Mouse (Mus musculus) MEL (cell line): ENCODE results near the gene Slc26a10. TPM values are rescaled to one million over a fixed set of nuclear protein-coding genes. Genes with fewer than 3 reads are reported as not detected.

ENCODE experiments used
- DNase-seq: peaks from one replicate; pipeline ENCODE4 v3.0.0; 2011; ENCODE audit warnings: low read depth, low spot score
- H3K27ac ChIP-seq: 2 replicates; pipeline ENCODE4 v1.5.1; 2012; ENCODE audit warnings: low read depth, mild to moderate bottlenecking, control low read depth, low read length, moderate library complexity; ENCODE audit not compliant: control insufficient read depth
- H3K27me3 ChIP-seq, 2 experiments: fragments of 150-350 bp in 1 of 2; sonication (generic) in 1 of 2; 2 replicates each; pipeline ENCODE4 v1.6.1; 2012; ENCODE audit warnings: low read length in 2 of 2, mild to moderate bottlenecking in 2 of 2, improper control_type of control experiment in 1 of 2, moderate library complexity in 1 of 2; ENCODE audit not compliant: insufficient read depth in 2 of 2, control insufficient read depth in 1 of 2
- H3K36me3 ChIP-seq, 2 experiments: 2 replicates each; pipeline ENCODE4 v1.6.1; 2012 to 2014; ENCODE audit warnings: low read length in 2 of 2, improper control_type of control experiment in 1 of 2, inconsistent platforms in 1 of 2, mild to moderate bottlenecking in 1 of 2; ENCODE audit not compliant: insufficient read depth in 2 of 2, control insufficient read depth in 1 of 2
- H3K4me1 ChIP-seq, 2 experiments: fragments of 150-350 bp in 1 of 2; sonication (generic) in 1 of 2; 2 replicates each; pipeline ENCODE4 v1.6.1; 2012; ENCODE audit warnings: low read length in 2 of 2, improper control_type of control experiment in 1 of 2, mild to moderate bottlenecking in 1 of 2; ENCODE audit not compliant: insufficient read depth in 2 of 2, control insufficient read depth in 1 of 2
- H3K4me3 ChIP-seq, 2 experiments: fragments of 150-350 bp in 1 of 2; sonication (generic) in 1 of 2; 2 replicates each; pipeline ENCODE4 v1.5.1; 2012; ENCODE audit warnings: low read depth in 2 of 2, low read length in 2 of 2, mild to moderate bottlenecking in 2 of 2, moderate library complexity in 2 of 2, control low read depth in 1 of 2, improper control_type of control experiment in 1 of 2; ENCODE audit not compliant: control insufficient read depth in 1 of 2, insufficient read depth in 1 of 2
- H3K79me2 ChIP-seq: 2 replicates; pipeline ENCODE4 v1.6.1; 2012; ENCODE audit warnings: mild to moderate bottlenecking, low read length, moderate library complexity; ENCODE audit not compliant: control insufficient read depth, poor library complexity, insufficient read depth
- H3K9ac ChIP-seq: 2 replicates; pipeline ENCODE4 v1.6.1; 2012; ENCODE audit warnings: low read depth, mild to moderate bottlenecking, control low read depth, low read length, moderate library complexity; ENCODE audit not compliant: control insufficient read depth, poor library complexity, severe bottlenecking
- H3K9me3 ChIP-seq: fragments of 150-350 bp; sonication (generic); replicated peaks from 2 replicates; pipeline ENCODE4 v1.6.1; 2012; ENCODE audit warnings: mild to moderate bottlenecking, low read length, improper control_type of control experiment, moderate library complexity; ENCODE audit not compliant: insufficient read depth
- CHD1 ChIP-seq: IDR thresholded peaks from 2 replicates; pipeline ENCODE4 v1.6.1; 2012; ENCODE audit warnings: low read depth, mild to moderate bottlenecking, inconsistent platforms, low read length, improper control_type of control experiment
- E2F4 ChIP-seq: IDR thresholded peaks from 2 replicates; pipeline ENCODE4 v1.6.1; 2011; ENCODE audit warnings: low read depth, low read length, improper control_type of control experiment, borderline replicate concordance
- ELF1 ChIP-seq: IDR thresholded peaks from 2 replicates; pipeline ENCODE4 v1.6.1; 2014; ENCODE audit warnings: low read depth, mild to moderate bottlenecking, inconsistent platforms, low read length, improper control_type of control experiment, moderate library complexity
- EP300 ChIP-seq, 2 experiments: IDR thresholded peaks; 2 replicates each; pipeline ENCODE4 v1.6.1; 2011; ENCODE audit warnings: improper control_type of control experiment in 2 of 2, low read length in 2 of 2, low read depth in 1 of 2, mild to moderate bottlenecking in 1 of 2
- GABPA ChIP-seq: IDR thresholded peaks from 2 replicates; pipeline ENCODE4 v1.6.1; 2012; ENCODE audit warnings: low read depth, mild to moderate bottlenecking, inconsistent platforms, low read length, improper control_type of control experiment, moderate library complexity
- GATA1 ChIP-seq: IDR thresholded peaks from 2 replicates; pipeline ENCODE4 v1.6.1; 2011; ENCODE audit warnings: low read depth, low read length, improper control_type of control experiment
- MAX ChIP-seq: IDR thresholded peaks from 2 replicates; pipeline ENCODE4 v1.6.1; 2011; ENCODE audit warnings: low read length, improper control_type of control experiment
- MAZ ChIP-seq: IDR thresholded peaks from 2 replicates; pipeline ENCODE4 v1.6.1; 2012; ENCODE audit warnings: low read depth, mild to moderate bottlenecking, inconsistent platforms, low read length, improper control_type of control experiment
- MEF2A ChIP-seq: IDR thresholded peaks from 2 replicates; pipeline ENCODE4 v1.6.1; 2014; ENCODE audit warnings: low read depth, mild to moderate bottlenecking, inconsistent platforms, low read length, improper control_type of control experiment; ENCODE audit not compliant: poor library complexity, insufficient replicate concordance, severe bottlenecking; ENCODE audit errors: extremely low read depth
- MYC ChIP-seq: IDR thresholded peaks from 2 replicates; pipeline ENCODE4 v1.6.1; 2011; ENCODE audit warnings: low read depth, mild to moderate bottlenecking, low read length, improper control_type of control experiment, moderate library complexity
- NELFE ChIP-seq: IDR thresholded peaks from 2 replicates; pipeline ENCODE4 v1.6.1; 2011; ENCODE audit warnings: low read depth, low read length, improper control_type of control experiment
- NRF1 ChIP-seq: IDR thresholded peaks from 2 replicates; pipeline ENCODE4 v1.6.1; 2014; ENCODE audit warnings: low read depth, mild to moderate bottlenecking, inconsistent platforms, low read length, improper control_type of control experiment, moderate library complexity; ENCODE audit not compliant: poor library complexity, insufficient read depth, severe bottlenecking
- POLR2A ChIP-seq, 2 experiments: IDR thresholded peaks; 2 replicates each; pipeline ENCODE4 v1.6.1; 2011 to 2012; ENCODE audit warnings: low read length in 2 of 2, mild to moderate bottlenecking in 2 of 2, control low read depth in 1 of 2, improper control_type of control experiment in 1 of 2, low read depth in 1 of 2, moderate library complexity in 1 of 2; ENCODE audit not compliant: control insufficient read depth in 1 of 2, insufficient read depth in 1 of 2, poor library complexity in 1 of 2
- POLR2AphosphoS2 ChIP-seq: IDR thresholded peaks from 2 replicates; pipeline ENCODE4 v1.6.1; 2011; ENCODE audit warnings: low read length, improper control_type of control experiment
- RCOR1 ChIP-seq: IDR thresholded peaks from 2 replicates; pipeline ENCODE4 v1.6.1; 2012; ENCODE audit warnings: low read depth, mild to moderate bottlenecking, inconsistent platforms, low read length, improper control_type of control experiment
- SMC3 ChIP-seq: IDR thresholded peaks from 2 replicates; pipeline ENCODE4 v1.6.1; 2011; ENCODE audit warnings: low read depth, low read length, improper control_type of control experiment
- TAL1 ChIP-seq: IDR thresholded peaks from 2 replicates; pipeline ENCODE4 v1.6.1; 2012; ENCODE audit warnings: mild to moderate bottlenecking, inconsistent platforms, low read length, moderate library complexity, mixed read lengths
- USF2 ChIP-seq, 2 experiments: IDR thresholded peaks; 2 replicates each; pipeline ENCODE4 v1.6.1; 2011 to 2012; ENCODE audit warnings: improper control_type of control experiment in 2 of 2, low read length in 2 of 2, borderline replicate concordance in 1 of 2, inconsistent platforms in 1 of 2, low read depth in 1 of 2, mild to moderate bottlenecking in 1 of 2; ENCODE audit not compliant: insufficient read depth in 1 of 2
- ZMIZ1 ChIP-seq: IDR thresholded peaks from 2 replicates; pipeline ENCODE4 v1.6.1; 2012; ENCODE audit warnings: low read depth, mild to moderate bottlenecking, inconsistent platforms, low read length, improper control_type of control experiment, moderate library complexity
- polyA plus RNA-seq, 2 experiments: library from polyadenylated mRNA; stranded (reverse) in 1 of 2; unstranded in 1 of 2; fragments of >175 nt in 1 of 2; fragments of >200 nt in 1 of 2; gene quantifications; 2 replicates each; pipeline versions ENCODE4 v1.2.1 to v1.2.4; 2012; ENCODE audit warnings: low replicate concordance in 2 of 2, low read depth in 1 of 2; ENCODE audit not compliant: insufficient read length in 2 of 2, insufficient read depth in 1 of 2, missing spikeins in 1 of 2
- total RNA-seq: library from RNA; depleted of rRNA; stranded (reverse); fragments of 300-350 nt; gene quantifications from 2 replicates; pipeline ENCODE4 v1.2.3, GENCODE M21; 2012

The Slc26a10 gene
- total and polyA plus RNA-seq, 3 experiments, result 1.1 to 1.3 TPM; not detected in 1

DNA sequence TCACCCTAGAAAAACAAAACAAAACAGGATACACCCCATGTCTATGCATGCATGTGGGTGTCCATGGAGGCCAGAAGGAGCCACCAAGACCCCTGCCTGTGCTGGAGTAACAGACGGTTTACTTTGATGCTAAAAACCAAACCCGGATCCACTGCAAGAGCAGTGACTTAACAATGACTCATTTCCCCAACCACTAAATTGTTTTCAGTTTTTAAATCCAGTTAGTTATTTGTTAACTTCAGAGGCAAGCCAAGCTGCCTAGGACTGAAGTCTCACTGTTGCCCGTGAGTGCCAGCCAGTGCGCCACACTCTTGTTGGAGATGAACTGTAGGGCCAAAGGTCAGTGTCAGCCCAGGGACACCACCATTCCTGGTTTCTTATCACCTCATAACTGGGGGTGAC is 30.0 kb downstream of the Slc26a10 start (continued):
- TF ChIP-seq NRF1 (no peak), POLR2AphosphoS2 (no peak)

GRCm38 (mm10) chr10:127147135-127147534 is 33.3 kb downstream of the Slc26a10 start:
- H3K79me2 ChIP-seq, result no peaks in the 10 kb centered on the region
- no peak overlapping the region for H3K9ac ChIP-seq
- no peak overlapping the region for H3K27ac ChIP-seq
- no peaks in the 10 kb centered on the region for H3K36me3 ChIP-seq
- no peak for TF ChIP-seq GATA1
- no peak for TF ChIP-seq MAZ
- TF ChIP-seq USF2 (IDR thresholded peaks at IDR 0.05; ENCODE audit: borderline replicate concordance in 1 of 2, insufficient read depth in 1 of 2, low read depth in 1 of 2, low read length in 2 of 2), result no peak
- TF ChIP-seq CHD1, result no peak
- no peak for TF ChIP-seq GABPA
- no peak for TF ChIP-seq ZMIZ1
- TF ChIP-seq RCOR1, result no peak
- no peak for TF ChIP-seq TAL1
- TF ChIP-seq POLR2A (IDR thresholded peaks at IDR 0.05; ENCODE audit: control insufficient read depth in 1 of 2, insufficient read depth in 1 of 2, low read depth in 1 of 2, low read length in 2 of 2, poor library complexity in 1 of 2), result no peak
- no peak for TF ChIP-seq MAX
- TF ChIP-seq MYC, result no peak
- no peak for TF ChIP-seq NELFE
- TF ChIP-seq EP300 (IDR thresholded peaks at IDR 0.05; ENCODE audit: low read depth in 1 of 2, low read length in 2 of 2), result no peak
- no peak overlapping the region for H3K4me3 ChIP-seq
- H3K27me3 ChIP-seq, result no peaks in the 10 kb centered on the region
- H3K4me1 ChIP-seq, result no peaks in the 10 kb centered on the region
- no peaks in the 10 kb centered on the region for H3K9me3 ChIP-seq
- no peak for DNase-seq

DNA sequence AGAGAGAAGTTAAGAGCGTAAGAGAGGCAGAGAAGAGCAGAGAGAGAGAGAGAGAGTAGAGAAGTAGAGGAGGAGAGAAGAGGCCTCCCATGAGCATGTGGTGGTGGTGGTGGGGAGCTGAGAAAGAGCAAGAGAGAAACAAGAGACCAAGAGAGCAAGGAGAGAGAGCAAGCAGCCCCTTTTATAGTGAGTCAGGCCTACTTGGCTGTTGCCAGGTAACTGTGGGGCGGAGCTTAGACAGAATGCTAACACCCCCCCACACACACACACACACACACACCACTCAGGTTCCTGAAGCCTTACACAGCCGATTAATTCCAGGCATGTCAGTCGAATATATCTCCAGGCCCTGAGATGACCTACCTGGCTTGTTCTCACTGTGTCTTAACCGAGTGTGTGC is 35.1 kb downstream of the Slc26a10 start:
- TF ChIP-seq MYC (no peak), MAX (no peak), ELF1 (no peak), NELFE (no peak), MEF2A (no peak), SMC3 (no peak), E2F4 (no peak)
- Histone ChIP-seq H3K9ac (no peak overlapping the region), H3K27ac (no peak overlapping the region), H3K4me1 (no peaks in the 10 kb centered on the region), H3K36me3 (no peaks in the 10 kb centered on the region), H3K79me2 (no peaks in the 10 kb centered on the region), H3K27me3 (no peaks in the 10 kb centered on the region), H3K9me3 (no peaks in the 10 kb centered on the region), H3K4me3 (no peak overlapping the region)
- DNase-seq, result no peak
